Mouse (Mus musculus): ENCODE data around the gene Sdk1. TPM values are rescaled to one million over a fixed set of nuclear protein-coding genes. Genes with fewer than 3 reads are reported as not detected.

The Sdk1 gene
- total RNA-seq, 1 experiment: 1.2 TPM

- no peak for DNase-seq (ENCODE audit: low read depth, low spot score)
- H3K4me1 ChIP-seq (ENCODE audit: control insufficient read depth in 2 of 2, insufficient read depth in 2 of 2, low read length in 2 of 2, poor library complexity in 1 of 2): no peaks in the 10 kb centered on the region
- no peaks in the 10 kb centered on the region for H3K36me3 ChIP-seq (ENCODE audit: control insufficient read depth, insufficient read depth, low read length, poor library complexity, severe bottlenecking)
- no peak overlapping the region for H3K4me3 ChIP-seq (ENCODE audit: insufficient read depth in 1 of 2, low read depth in 1 of 2, low read length in 2 of 2, poor library complexity in 1 of 2, severe bottlenecking in 1 of 2)
- in situ Hi-C loops (cut with MboI; ENCODE audit: low sequenced_read_pairs in 2 of 2, unreplicated experiment in 2 of 2): no loop called here
- no peaks in the 10 kb centered on the region for H3K9me3 ChIP-seq (ENCODE audit: control insufficient read depth, insufficient read depth, low read depth, low read length)
- no peak overlapping the region for H3K9ac ChIP-seq (ENCODE audit: insufficient read depth, low read depth, low read length, poor library complexity, severe bottlenecking)
- H3K27ac ChIP-seq (ENCODE audit: insufficient read depth, low read depth, low read length, poor library complexity, severe bottlenecking): no peak overlapping the region
- no peak for TF ChIP-seq MAFK (IDR thresholded peaks at IDR 0.05; ENCODE audit: insufficient read depth, low read depth, low read length)
- no peak for TF ChIP-seq HCFC1 (IDR thresholded peaks at IDR 0.05; ENCODE audit: borderline replicate concordance, insufficient read depth, low read length)
- TF ChIP-seq CHD2 (IDR thresholded peaks at IDR 0.05; ENCODE audit: low read depth, low read length): no peak
- TF ChIP-seq ZC3H11A (IDR thresholded peaks at IDR 0.05; ENCODE audit: borderline replicate concordance, low read depth, low read length): no peak
- no peak for TF ChIP-seq ZNF384 (IDR thresholded peaks at IDR 0.05; ENCODE audit: low read depth, low read length)
Measured at GRCm38 (mm10) chr5:141225243-141225642, 16.0 kb upstream of the Sdk1 start.

GRCm38 (mm10) chr5:141234326-141234725 lies 7.0 kb upstream of the Sdk1 start:
- Histone ChIP-seq H3K36me3 (ENCODE audit: control insufficient read depth, insufficient read depth, low read length, poor library complexity, severe bottlenecking) (no peaks in the 10 kb centered on the region), H3K27ac (ENCODE audit: insufficient read depth, low read depth, low read length, poor library complexity, severe bottlenecking) (no peak overlapping the region), H3K9me3 (ENCODE audit: control insufficient read depth, insufficient read depth, low read depth, low read length) (no peaks in the 10 kb centered on the region), H3K9ac (ENCODE audit: insufficient read depth, low read depth, low read length, poor library complexity, severe bottlenecking) (no peak overlapping the region), H3K4me1 (ENCODE audit: control insufficient read depth in 2 of 2, insufficient read depth in 2 of 2, low read length in 2 of 2, poor library complexity in 1 of 2) (no peaks in the 10 kb centered on the region), H3K4me3 (ENCODE audit: insufficient read depth in 1 of 2, low read depth in 1 of 2, low read length in 2 of 2, poor library complexity in 1 of 2, severe bottlenecking in 1 of 2) (no peak overlapping the region)
- in situ Hi-C loops (cut with MboI; ENCODE audit: low sequenced_read_pairs in 2 of 2, unreplicated experiment in 2 of 2): no loop called here
- TF ChIP-seq HCFC1 (IDR thresholded peaks at IDR 0.05; ENCODE audit: borderline replicate concordance, insufficient read depth, low read length) (no peak), MAFK (IDR thresholded peaks at IDR 0.05; ENCODE audit: insufficient read depth, low read depth, low read length) (no peak), ZC3H11A (IDR thresholded peaks at IDR 0.05; ENCODE audit: borderline replicate concordance, low read depth, low read length) (no peak), ZNF384 (IDR thresholded peaks at IDR 0.05; ENCODE audit: low read depth, low read length) (no peak), CHD2 (IDR thresholded peaks at IDR 0.05; ENCODE audit: low read depth, low read length) (no peak)
- DNase-seq (ENCODE audit: low read depth, low spot score): no peak

GRCm38 (mm10) chr5:141239401-141239800 lies 1.9 kb upstream of the Sdk1 start:
- Histone ChIP-seq H3K36me3 (ENCODE audit: control insufficient read depth, insufficient read depth, low read length, poor library complexity, severe bottlenecking) (no peaks in the 10 kb centered on the region), H3K9me3 (ENCODE audit: control insufficient read depth, insufficient read depth, low read depth, low read length) (no peaks in the 10 kb centered on the region), H3K27ac (ENCODE audit: insufficient read depth, low read depth, low read length, poor library complexity, severe bottlenecking) (no peak overlapping the region), H3K4me1 (ENCODE audit: control insufficient read depth in 2 of 2, insufficient read depth in 2 of 2, low read length in 2 of 2, poor library complexity in 1 of 2) (peaks cover 0 to 12% of the 10 kb centered on the region in 2 experiments; a peak in 1 of 4 replicates), H3K4me3 (ENCODE audit: insufficient read depth in 1 of 2, low read depth in 1 of 2, low read length in 2 of 2, poor library complexity in 1 of 2, severe bottlenecking in 1 of 2) (no peak overlapping the region), H3K9ac (ENCODE audit: insufficient read depth, low read depth, low read length, poor library complexity, severe bottlenecking) (no peak overlapping the region)
- in situ Hi-C loops (cut with MboI; ENCODE audit: low sequenced_read_pairs in 2 of 2, unreplicated experiment in 2 of 2): no loop called here
- TF ChIP-seq ZNF384 (IDR thresholded peaks at IDR 0.05; ENCODE audit: low read depth, low read length): no peak
- DNase-seq (ENCODE audit: low read depth, low spot score): no peak

GRCm38 (mm10) chr5:141240441-141240840 lies 849 bp upstream of the Sdk1 start:
- no peak overlapping the region for H3K27ac ChIP-seq (ENCODE audit: insufficient read depth, low read depth, low read length, poor library complexity, severe bottlenecking)
- H3K4me3 ChIP-seq (ENCODE audit: insufficient read depth in 1 of 2, low read depth in 1 of 2, low read length in 2 of 2, poor library complexity in 1 of 2, severe bottlenecking in 1 of 2): peak overlapping the region; percentile 71 to 72
- no peak for TF ChIP-seq ZNF384 (IDR thresholded peaks at IDR 0.05; ENCODE audit: low read depth, low read length)
- TF ChIP-seq ZC3H11A (IDR thresholded peaks at IDR 0.05; ENCODE audit: borderline replicate concordance, low read depth, low read length): no peak
- TF ChIP-seq HCFC1 (IDR thresholded peaks at IDR 0.05; ENCODE audit: borderline replicate concordance, insufficient read depth, low read length): no peak
- TF ChIP-seq CHD2 (IDR thresholded peaks at IDR 0.05; ENCODE audit: low read depth, low read length): no peak
- no peak for TF ChIP-seq MAFK (IDR thresholded peaks at IDR 0.05; ENCODE audit: insufficient read depth, low read depth, low read length)
- H3K4me1 ChIP-seq (ENCODE audit: control insufficient read depth in 2 of 2, insufficient read depth in 2 of 2, low read length in 2 of 2, poor library complexity in 1 of 2): peaks cover 0 to 12% of the 10 kb centered on the region in 2 experiments; a peak in 1 of 4 replicates
- in situ Hi-C loops (cut with MboI; ENCODE audit: low sequenced_read_pairs in 2 of 2, unreplicated experiment in 2 of 2): no loop called here
- DNase-seq (ENCODE audit: low read depth, low spot score): peak; percentile 15
- no peaks in the 10 kb centered on the region for H3K36me3 ChIP-seq (ENCODE audit: control insufficient read depth, insufficient read depth, low read length, poor library complexity, severe bottlenecking)
- H3K9me3 ChIP-seq (ENCODE audit: control insufficient read depth, insufficient read depth, low read depth, low read length): no peaks in the 10 kb centered on the region
- peak overlapping the region; percentile 54; the same call in 1 of the 2 replicates for H3K9ac ChIP-seq (ENCODE audit: insufficient read depth, low read depth, low read length, poor library complexity, severe bottlenecking)

- H3K9ac ChIP-seq (ENCODE audit: insufficient read depth, low read depth, low read length, poor library complexity, severe bottlenecking): peak overlapping the region; percentile 81
- H3K36me3 ChIP-seq (ENCODE audit: control insufficient read depth, insufficient read depth, low read length, poor library complexity, severe bottlenecking): no peaks in the 10 kb centered on the region
- in situ Hi-C loops (cut with MboI; ENCODE audit: low sequenced_read_pairs in 2 of 2, unreplicated experiment in 2 of 2): no loop called here
- no peaks in the 10 kb centered on the region for H3K9me3 ChIP-seq (ENCODE audit: control insufficient read depth, insufficient read depth, low read depth, low read length)
- peaks cover 0 to 12% of the 10 kb centered on the region in 2 experiments; a peak in 1 of 4 replicates for H3K4me1 ChIP-seq (ENCODE audit: control insufficient read depth in 2 of 2, insufficient read depth in 2 of 2, low read length in 2 of 2, poor library complexity in 1 of 2)
- TF ChIP-seq ZC3H11A (IDR thresholded peaks at IDR 0.05; ENCODE audit: borderline replicate concordance, low read depth, low read length): no peak
- no peak for TF ChIP-seq HCFC1 (IDR thresholded peaks at IDR 0.05; ENCODE audit: borderline replicate concordance, insufficient read depth, low read length)
- no peak for TF ChIP-seq ZNF384 (IDR thresholded peaks at IDR 0.05; ENCODE audit: low read depth, low read length)
- TF ChIP-seq CHD2 (IDR thresholded peaks at IDR 0.05; ENCODE audit: low read depth, low read length): no peak
- TF ChIP-seq MAFK (IDR thresholded peaks at IDR 0.05; ENCODE audit: insufficient read depth, low read depth, low read length): no peak
- peak overlapping the region; percentile 75 to 88 for H3K4me3 ChIP-seq (ENCODE audit: insufficient read depth in 1 of 2, low read depth in 1 of 2, low read length in 2 of 2, poor library complexity in 1 of 2, severe bottlenecking in 1 of 2)
- H3K27ac ChIP-seq (ENCODE audit: insufficient read depth, low read depth, low read length, poor library complexity, severe bottlenecking): no peak overlapping the region
- DNase-seq (ENCODE audit: low read depth, low spot score): no peak
Measured at GRCm38 (mm10) chr5:141241645-141242284, 475 bp downstream of the Sdk1 start.
